Mouse (Mus musculus) intestine, embryonic 16.5 days (tissue): ENCODE data around the gene Snx33. TPM values are rescaled to one million over a fixed set of nuclear protein-coding genes. Genes with fewer than 3 reads are reported as not detected.
A peak's percentile ranks its signal among the peaks of the same experiment; 100 is the strongest.

Source experiments
- ATAC-seq: fragments of 200-750 bp; cut with Nextera tagmentation; 2 replicates; pipeline ENCODE4 v1.8.0; 2017; ENCODE audit warnings: moderate TSS enrichment, moderate library complexity
- H3K27ac ChIP-seq: fragments of 300-500 bp; sonication (generic); 2 replicates; pipeline ENCODE4 v1.5.1; 2014; ENCODE audit warnings: mild to moderate bottlenecking, low read length
- H3K27me3 ChIP-seq: fragments of 300-500 bp; sonication (generic); replicated peaks from 2 replicates; pipeline ENCODE4 v1.6.1; 2014; ENCODE audit warnings: low read length, control low read depth, mixed read lengths; ENCODE audit not compliant: control insufficient read depth, insufficient read depth
- H3K36me3 ChIP-seq: fragments of 300-500 bp; sonication (generic); 2 replicates; pipeline ENCODE4 v1.6.1; 2014; ENCODE audit warnings: low read length, control low read depth; ENCODE audit not compliant: control insufficient read depth, insufficient read depth
- H3K4me1 ChIP-seq: fragments of 300-500 bp; sonication (generic); 2 replicates; pipeline ENCODE4 v1.6.1; 2014; ENCODE audit warnings: low read length, control low read depth, mixed read lengths; ENCODE audit not compliant: control insufficient read depth, insufficient read depth
- H3K4me2 ChIP-seq: fragments of 300-500 bp; sonication (generic); 2 replicates; pipeline ENCODE4 v1.6.1; 2014; ENCODE audit warnings: low read depth, low read length, control low read depth
- H3K4me3 ChIP-seq: fragments of 300-500 bp; sonication (generic); 2 replicates; pipeline ENCODE4 v1.5.1; 2014; ENCODE audit warnings: mild to moderate bottlenecking, low read length
- H3K9ac ChIP-seq: fragments of 300-500 bp; sonication (generic); 2 replicates; pipeline ENCODE4 v1.6.1; 2014; ENCODE audit warnings: low read depth, low read length
- H3K9me3 ChIP-seq: fragments of 300-500 bp; sonication (generic); 2 replicates; pipeline ENCODE4 v1.6.1; 2016; ENCODE audit warnings: low read length, control low read depth; ENCODE audit not compliant: control insufficient read depth
- WGBS: fragments of 180-500 bp; shearing (Covaris S2); extraction: QIAGEN DNeasy Blood & Tissue Kit; methylation state at CpG from one replicate; pipeline ENCODE4 v1.1.7; 2014; 5-methylcytosine and 5-hydroxymethylcytosine counted together
- polyA plus RNA-seq: library from polyadenylated mRNA; unstranded; fragments of >200 nt; fragmentation: Nextera tagmentation; extraction: Ambion mirVana; gene quantifications from 2 replicates; pipeline ENCODE4 v1.2.1, GENCODE M21; 2015

The Snx33 gene
- polyA plus RNA-seq, 1 experiment from 2014 or later = 5.2 TPM

- Histone ChIP-seq H3K9ac (no peak overlapping the region), H3K27ac (no peak overlapping the region), H3K4me1 (peaks cover 7% of the 10 kb centered on the region; the same call in 1 of the 2 replicates), H3K27me3 (no peaks in the 10 kb centered on the region), H3K4me2 (no peak overlapping the region), H3K9me3 (no peaks in the 10 kb centered on the region), H3K36me3 (no peaks in the 10 kb centered on the region), H3K4me3 (no peak overlapping the region)
- ATAC-seq = no peak
Measured at GRCm38 (mm10) chr9:56900060-56900459, 28.1 kb downstream of the Snx33 start.

DNA sequence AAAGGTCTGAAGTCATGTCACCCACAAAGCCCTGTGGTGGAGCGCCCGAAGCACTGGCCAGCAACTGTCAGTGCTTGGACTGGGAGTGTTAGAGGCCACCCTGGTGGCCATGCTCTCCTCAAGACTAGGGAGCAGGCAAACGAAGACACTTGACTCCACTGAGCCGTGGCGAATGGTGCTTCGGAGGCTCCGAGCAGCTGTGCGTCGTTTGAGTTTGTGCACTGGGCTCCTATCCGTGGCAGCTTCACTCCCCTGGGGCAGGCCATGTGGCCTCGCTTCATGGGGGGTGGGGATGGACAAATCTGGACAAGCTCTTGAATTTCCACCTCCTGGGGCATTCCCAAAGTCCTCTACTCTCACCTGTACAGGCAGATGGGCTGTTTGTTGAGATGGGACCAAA is 28.8 kb downstream of the Snx33 start:
- no peaks in the 10 kb centered on the region for H3K27me3 ChIP-seq
- no peaks in the 10 kb centered on the region for H3K36me3 ChIP-seq
- ATAC-seq = no peak
- H3K4me3 ChIP-seq = no peak overlapping the region
- no peaks in the 10 kb centered on the region for H3K9me3 ChIP-seq
- no peak overlapping the region for H3K9ac ChIP-seq
- H3K4me2 ChIP-seq = no peak overlapping the region
- 73% methylated on average over 11 of the region's 11 CpGs for WGBS
- peaks cover 7% of the 10 kb centered on the region; the same call in 1 of the 2 replicates for H3K4me1 ChIP-seq
- H3K27ac ChIP-seq = no peak overlapping the region

DNA sequence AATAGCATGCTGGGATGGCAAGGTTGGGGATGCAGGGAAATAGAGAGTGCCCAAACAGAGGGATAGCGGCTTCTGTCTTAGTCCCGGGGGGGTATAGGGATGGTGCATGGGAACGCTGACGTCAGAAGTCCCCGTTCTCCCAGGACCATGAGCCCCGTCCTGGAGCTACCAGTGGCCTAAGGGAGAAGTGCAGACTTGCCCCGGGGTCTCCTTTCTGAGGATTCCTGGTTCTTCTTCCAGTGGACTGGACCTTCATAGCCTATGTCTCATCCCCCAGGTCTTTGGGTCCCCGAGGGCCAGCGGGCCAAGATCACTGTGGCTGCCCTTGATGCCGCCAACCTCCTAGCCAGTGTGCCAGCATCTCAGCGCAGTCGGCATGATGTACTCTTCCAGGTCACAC is 31.4 kb downstream of the Snx33 start:
- Histone ChIP-seq H3K9ac (no peak overlapping the region), H3K27me3 (no peaks in the 10 kb centered on the region), H3K9me3 (no peaks in the 10 kb centered on the region), H3K4me3 (no peak overlapping the region), H3K4me2 (no peak overlapping the region), H3K36me3 (no peaks in the 10 kb centered on the region), H3K27ac (no peak overlapping the region), H3K4me1 (peaks cover 9% of the 10 kb centered on the region; the same call in 1 of the 2 replicates)
- ATAC-seq = no peak
- 91% methylated on average over 12 of the region's 12 CpGs for WGBS

GRCm38 (mm10) chr9:56894006-56894405 is 34.2 kb downstream of the Snx33 start:
- H3K27ac ChIP-seq = no peak overlapping the region
- H3K9me3 ChIP-seq = no peaks in the 10 kb centered on the region
- 18% methylated on average over 3 of the region's 3 CpGs for WGBS
- no peaks in the 10 kb centered on the region for H3K36me3 ChIP-seq
- no peak overlapping the region for H3K9ac ChIP-seq
- H3K27me3 ChIP-seq = no peaks in the 10 kb centered on the region
- no peak for ATAC-seq
- peaks cover 2% of the 10 kb centered on the region; the same call in 1 of the 2 replicates for H3K4me1 ChIP-seq
- H3K4me2 ChIP-seq = no peak overlapping the region
- no peak overlapping the region for H3K4me3 ChIP-seq

DNA sequence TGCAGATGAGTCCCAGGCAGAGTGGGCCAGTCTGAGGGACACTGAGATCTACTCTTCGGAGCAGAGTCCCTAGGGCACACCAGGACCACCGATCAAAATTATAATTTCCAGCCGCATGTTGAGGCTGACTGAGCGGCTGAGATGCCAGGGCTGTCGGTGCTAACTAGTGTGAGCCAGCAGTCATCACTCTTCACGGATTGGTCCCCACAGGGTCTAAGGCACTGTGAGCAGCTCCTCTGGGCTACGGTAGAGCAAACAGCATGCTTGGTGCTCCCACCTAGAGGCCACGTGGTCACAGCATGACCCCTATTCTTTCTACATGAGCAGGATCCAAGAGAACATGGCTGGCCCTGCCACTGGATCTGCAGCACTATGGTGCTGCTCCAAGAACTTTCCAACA is 34.9 kb downstream of the Snx33 start:
- 77% methylated on average over 8 of the region's 8 CpGs for WGBS

DNA sequence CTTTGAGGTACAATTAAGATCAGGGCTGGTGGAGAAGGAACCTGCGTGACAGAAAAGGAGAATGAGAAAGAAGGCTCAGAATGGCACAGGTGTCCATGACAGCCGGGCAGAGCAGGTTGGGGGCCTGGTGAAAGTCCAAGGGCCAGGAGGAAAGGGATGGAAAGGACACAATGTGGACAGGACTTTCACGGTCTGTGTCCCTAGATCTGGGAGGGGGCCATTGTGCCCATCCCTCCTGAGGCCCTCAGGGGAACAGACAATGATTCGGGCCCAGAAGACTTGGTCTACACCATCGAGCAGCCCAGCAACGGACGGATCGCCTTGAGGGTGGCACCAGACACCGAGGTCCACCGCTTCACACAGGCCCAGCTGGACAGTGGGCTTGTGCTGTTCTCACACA is 36.1 kb downstream of the Snx33 start:
- H3K36me3 ChIP-seq = no peaks in the 10 kb centered on the region
- H3K27ac ChIP-seq = no peak overlapping the region
- H3K4me2 ChIP-seq = no peak overlapping the region
- H3K27me3 ChIP-seq = no peaks in the 10 kb centered on the region
- ATAC-seq = no peak
- H3K4me1 ChIP-seq = peaks cover 2% of the 10 kb centered on the region; the same call in 1 of the 2 replicates
- no peak overlapping the region for H3K4me3 ChIP-seq
- no peaks in the 10 kb centered on the region for H3K9me3 ChIP-seq
- 90% methylated on average over 10 of the region's 10 CpGs for WGBS
- H3K9ac ChIP-seq = no peak overlapping the region

More for the DNA sequence above, 34.9 kb downstream of the Snx33 start:
- no peak overlapping the region for H3K27ac ChIP-seq
- H3K4me1 ChIP-seq = peaks cover 2% of the 10 kb centered on the region; the same call in 1 of the 2 replicates
- H3K36me3 ChIP-seq = no peaks in the 10 kb centered on the region
- no peak overlapping the region for H3K9ac ChIP-seq
- no peak overlapping the region for H3K4me2 ChIP-seq
- no peaks in the 10 kb centered on the region for H3K9me3 ChIP-seq
- no peaks in the 10 kb centered on the region for H3K27me3 ChIP-seq
- ATAC-seq = no peak
- H3K4me3 ChIP-seq = no peak overlapping the region

GRCm38 (mm10) chr9:56891517-56892011 is 36.6 kb downstream of the Snx33 start:
- H3K4me2 ChIP-seq = no peak overlapping the region

GRCm38 (mm10) chr9:56890522-56891250 is 37.5 kb downstream of the Snx33 start:
- no peaks in the 10 kb centered on the region for H3K9me3 ChIP-seq
- no peaks in the 10 kb centered on the region for H3K27me3 ChIP-seq
- no peak overlapping the region for H3K4me3 ChIP-seq
- no peak for ATAC-seq
- WGBS = 64% methylated on average over 11 of the region's 11 CpGs
- H3K9ac ChIP-seq = no peak overlapping the region
- no peak overlapping the region for H3K27ac ChIP-seq
- H3K4me2 ChIP-seq = no peak overlapping the region
- H3K36me3 ChIP-seq = 0 out of 2 replicates have a peak, but pooled peaks cover 3% of the 10 kb centered on the region
- peaks cover 2% of the 10 kb centered on the region; the same call in 1 of the 2 replicates for H3K4me1 ChIP-seq

More at GRCm38 (mm10) chr9:56891517-56892011, 36.6 kb downstream of the Snx33 start:
- H3K4me3 ChIP-seq = no peak overlapping the region
- peak; percentile 39 for ATAC-seq
- no peaks in the 10 kb centered on the region for H3K9me3 ChIP-seq
- H3K36me3 ChIP-seq = 0 out of 2 replicates have a peak, but pooled peaks cover 3% of the 10 kb centered on the region
- H3K27me3 ChIP-seq = no peaks in the 10 kb centered on the region
- H3K4me1 ChIP-seq = peaks cover 2% of the 10 kb centered on the region; the same call in 1 of the 2 replicates
- no peak overlapping the region for H3K27ac ChIP-seq
- 40% methylated on average over 12 of the region's 12 CpGs for WGBS
- peak overlapping the region; percentile 48; the same call in 1 of the 2 replicates for H3K9ac ChIP-seq

- Histone ChIP-seq H3K9me3 (no peaks in the 10 kb centered on the region), H3K27me3 (no peaks in the 10 kb centered on the region), H3K4me1 (peaks cover 2% of the 10 kb centered on the region; the same call in 1 of the 2 replicates), H3K4me3 (no peak overlapping the region), H3K4me2 (peak overlapping the region; percentile 26), H3K27ac (no peak overlapping the region), H3K9ac (0 out of 2 replicates have a peak overlapping the region, but pooled peaks have one; percentile 10), H3K36me3 (0 out of 2 replicates have a peak, but pooled peaks cover 3% of the 10 kb centered on the region)
- 11% methylated on average over 14 of the region's 14 CpGs for WGBS
- peak; percentile 63 for ATAC-seq
Measured at GRCm38 (mm10) chr9:56889817-56890216, 38.4 kb downstream of the Snx33 start.
